Mouse (Mus musculus): Measurements from ENCODE around the gene Galnt16. TPM values are rescaled to one million over a fixed set of nuclear protein-coding genes. Genes with fewer than 3 reads are reported as not detected.

Gene Galnt16
- polyA plus RNA-seq, 1 experiment from 2014 or later, result 10.3 TPM

DNA sequence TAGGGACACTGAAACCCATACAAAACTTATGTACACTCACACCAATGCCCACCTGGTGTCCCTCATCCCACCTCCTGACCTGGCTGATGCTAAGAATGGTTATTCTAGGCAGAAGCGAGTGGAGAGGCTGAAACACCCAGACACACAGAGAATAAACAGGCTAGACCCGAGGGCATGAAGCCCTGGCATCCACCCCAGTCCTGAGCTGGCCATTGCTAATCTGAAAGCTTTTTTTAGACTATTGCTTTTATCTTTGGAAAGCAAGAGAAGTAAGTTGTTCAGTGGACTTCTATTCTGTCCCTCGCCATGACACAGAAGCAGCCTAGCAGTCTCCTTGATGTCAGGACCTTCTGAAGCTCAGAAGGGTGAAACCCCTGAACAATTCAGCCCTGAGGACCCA, 91.9 kb downstream of the Galnt16 start:
- WGBS, result 79% methylated on average over 3 of the region's 3 CpGs
- Histone ChIP-seq H3K4me2 (ENCODE audit: low read depth) (no peak overlapping the region), H3K27me3 (ENCODE audit: control insufficient read depth, insufficient read depth, low read length) (no peaks in the 10 kb centered on the region), H3K4me1 (ENCODE audit: control insufficient read depth, insufficient read depth, low read length) (no peaks in the 10 kb centered on the region), H3K4me3 (ENCODE audit: low read depth, low read length) (no peak overlapping the region), H3K36me3 (ENCODE audit: control insufficient read depth, insufficient read depth, low read length) (no peaks in the 10 kb centered on the region), H3K9ac (ENCODE audit: low read length) (no peak overlapping the region), H3K9me3 (ENCODE audit: control insufficient read depth, low read length) (no peaks in the 10 kb centered on the region), H3K27ac (ENCODE audit: low read depth, low read length) (no peak overlapping the region)
- ATAC-seq (ENCODE audit: insufficient read depth, low FRiP score, low TSS enrichment), result no peak
- no peak for DNase-seq (ENCODE audit: low spot score)

DNA sequence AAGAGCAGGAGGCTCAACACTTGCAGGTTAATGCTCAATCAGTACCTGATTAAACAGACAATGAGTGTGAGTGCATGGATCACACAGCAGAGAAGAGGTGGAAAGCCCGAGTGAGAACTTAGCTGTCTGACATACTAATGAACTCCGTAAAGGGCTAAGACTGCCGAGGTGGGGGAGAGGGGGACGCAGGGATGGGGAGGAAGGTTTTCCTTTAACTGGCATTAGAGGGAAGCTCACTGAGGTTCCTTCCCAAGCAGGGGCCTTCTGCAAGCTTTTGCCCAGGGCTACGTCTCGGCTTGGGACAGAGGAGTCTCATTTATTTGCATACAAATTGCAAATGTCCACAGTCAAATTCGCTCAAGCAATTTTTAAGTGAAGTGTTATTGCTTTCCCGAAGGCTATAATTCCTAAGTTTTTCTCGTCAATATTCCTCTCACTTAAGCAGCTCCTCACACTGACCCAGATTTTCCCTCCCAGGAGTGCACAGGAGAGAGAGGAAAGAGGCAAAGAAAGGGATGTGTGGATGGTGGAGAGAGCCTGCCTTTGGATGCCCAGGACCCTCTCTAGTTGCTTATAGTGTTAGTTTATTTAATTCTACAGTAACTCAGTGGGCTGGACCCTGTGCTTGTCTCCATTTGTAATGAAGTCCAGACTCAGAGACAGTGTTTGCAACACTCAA, 94.2 kb downstream of the Galnt16 start:
- Histone ChIP-seq H3K4me2 (ENCODE audit: low read depth) (no peak overlapping the region), H3K27ac (ENCODE audit: low read depth, low read length) (no peak overlapping the region), H3K4me1 (ENCODE audit: control insufficient read depth, insufficient read depth, low read length) (no peaks in the 10 kb centered on the region), H3K27me3 (ENCODE audit: control insufficient read depth, insufficient read depth, low read length) (no peaks in the 10 kb centered on the region), H3K9me3 (ENCODE audit: control insufficient read depth, low read length) (no peaks in the 10 kb centered on the region), H3K4me3 (ENCODE audit: low read depth, low read length) (no peak overlapping the region), H3K9ac (ENCODE audit: low read length) (no peak overlapping the region), H3K36me3 (ENCODE audit: control insufficient read depth, insufficient read depth, low read length) (no peaks in the 10 kb centered on the region)
- ATAC-seq (ENCODE audit: insufficient read depth, low FRiP score, low TSS enrichment) (no peak), DNase-seq (ENCODE audit: low spot score) (no peak)
- WGBS, result 72% methylated on average over 9 of the region's 9 CpGs

DNA sequence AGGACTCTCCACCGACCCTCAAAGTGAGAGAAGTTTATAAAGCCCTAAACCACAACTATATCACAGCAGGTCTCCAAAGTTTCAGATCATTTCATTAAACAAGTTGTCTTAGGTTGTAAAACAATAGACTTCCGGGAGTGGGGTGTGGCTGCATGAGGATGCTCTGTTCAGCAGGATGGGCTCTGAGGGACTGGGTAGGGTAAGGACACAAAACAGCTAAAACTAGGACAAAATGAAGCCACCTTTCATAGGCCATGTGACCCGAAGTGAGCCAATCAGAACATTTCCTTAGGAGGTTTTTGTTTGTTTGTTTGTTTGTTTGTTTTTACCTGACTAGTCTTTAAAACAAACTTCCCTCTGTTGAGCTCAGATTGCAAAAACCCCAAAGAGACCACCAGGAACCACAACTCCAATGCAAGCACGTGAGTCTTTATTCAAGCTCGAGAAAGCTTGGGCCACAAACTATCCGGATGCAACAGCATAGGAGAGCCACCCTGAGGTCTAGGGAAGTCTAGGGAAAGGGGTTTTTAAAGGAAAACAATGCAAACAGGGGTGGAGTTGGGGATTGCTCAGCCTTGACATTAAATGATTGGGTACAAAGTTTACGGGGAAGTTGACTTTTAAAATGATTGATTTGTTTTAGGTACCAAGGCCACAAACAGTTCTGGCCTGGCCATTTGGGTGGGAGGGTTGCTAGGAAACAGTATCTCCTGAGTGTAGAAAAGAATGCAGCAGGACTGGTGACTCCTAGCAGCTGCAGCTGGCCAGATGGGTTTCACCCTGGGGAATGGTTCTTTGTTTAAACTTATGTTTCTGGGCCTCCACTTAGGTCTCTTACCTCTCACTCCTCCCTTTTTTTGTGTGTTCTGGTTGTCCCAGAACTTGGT, 97.5 kb downstream of the Galnt16 start:
- no peak overlapping the region for H3K4me2 ChIP-seq (ENCODE audit: low read depth)
- ATAC-seq (ENCODE audit: insufficient read depth, low FRiP score, low TSS enrichment) (no peak), DNase-seq (ENCODE audit: low spot score) (no peak)
- no peak overlapping the region for H3K27ac ChIP-seq (ENCODE audit: low read depth, low read length)
- H3K9me3 ChIP-seq (ENCODE audit: control insufficient read depth, low read length), result no peaks in the 10 kb centered on the region
- H3K36me3 ChIP-seq (ENCODE audit: control insufficient read depth, insufficient read depth, low read length), result no peaks in the 10 kb centered on the region
- no peak overlapping the region for H3K9ac ChIP-seq (ENCODE audit: low read length)
- WGBS, result 42% methylated on average over 7 of the region's 7 CpGs
- H3K4me1 ChIP-seq (ENCODE audit: control insufficient read depth, insufficient read depth, low read length), result no peaks in the 10 kb centered on the region
- H3K27me3 ChIP-seq (ENCODE audit: control insufficient read depth, insufficient read depth, low read length), result no peaks in the 10 kb centered on the region
- no peak overlapping the region for H3K4me3 ChIP-seq (ENCODE audit: low read depth, low read length)

DNA sequence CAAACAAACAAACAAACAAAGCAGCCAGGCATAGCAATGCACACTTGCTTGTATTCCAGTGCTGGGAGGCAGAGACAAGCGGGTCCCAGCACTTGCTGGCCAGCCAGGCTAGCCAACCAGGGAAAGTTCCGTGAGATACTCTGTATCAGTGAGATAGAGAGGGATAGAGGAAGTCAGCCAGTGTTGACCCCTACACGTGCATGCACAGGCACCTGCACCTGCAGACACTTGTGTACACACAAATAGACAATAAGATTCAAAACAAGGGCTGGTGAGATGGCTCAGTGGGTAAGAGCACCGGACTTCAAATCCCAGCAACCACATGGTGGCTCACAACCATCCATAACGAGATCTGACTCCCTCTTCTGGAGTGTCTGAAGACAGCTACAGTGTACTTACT, 102.4 kb downstream of the Galnt16 start:
- 81% methylated on average over 5 of the region's 5 CpGs for WGBS
- H3K9me3 ChIP-seq (ENCODE audit: control insufficient read depth, low read length), result no peaks in the 10 kb centered on the region
- DNase-seq (ENCODE audit: low spot score), result no peak
- no peak for ATAC-seq (ENCODE audit: insufficient read depth, low FRiP score, low TSS enrichment)
- no peaks in the 10 kb centered on the region for H3K4me1 ChIP-seq (ENCODE audit: control insufficient read depth, insufficient read depth, low read length)
- no peak overlapping the region for H3K4me3 ChIP-seq (ENCODE audit: low read depth, low read length)
- no peaks in the 10 kb centered on the region for H3K36me3 ChIP-seq (ENCODE audit: control insufficient read depth, insufficient read depth, low read length)
- H3K4me2 ChIP-seq (ENCODE audit: low read depth), result no peak overlapping the region
- no peaks in the 10 kb centered on the region for H3K27me3 ChIP-seq (ENCODE audit: control insufficient read depth, insufficient read depth, low read length)
- H3K27ac ChIP-seq (ENCODE audit: low read depth, low read length), result no peak overlapping the region
- H3K9ac ChIP-seq (ENCODE audit: low read length), result no peak overlapping the region

GRCm38 (mm10) chr12:80631790-80632189, 113.7 kb downstream of the Galnt16 start:
- 87% methylated on average over 5 of the region's 5 CpGs for WGBS
- no peaks in the 10 kb centered on the region for H3K9me3 ChIP-seq (ENCODE audit: control insufficient read depth, low read length)
- peaks cover 8% of the 10 kb centered on the region for H3K36me3 ChIP-seq (ENCODE audit: control insufficient read depth, insufficient read depth, low read length)
- no peak overlapping the region for H3K4me2 ChIP-seq (ENCODE audit: low read depth)
- ATAC-seq (ENCODE audit: insufficient read depth, low FRiP score, low TSS enrichment), result no peak
- no peak overlapping the region for H3K27ac ChIP-seq (ENCODE audit: low read depth, low read length)
- H3K4me1 ChIP-seq (ENCODE audit: control insufficient read depth, insufficient read depth, low read length), result no peaks in the 10 kb centered on the region
- DNase-seq (ENCODE audit: low spot score), result no peak
- no peak overlapping the region for H3K4me3 ChIP-seq (ENCODE audit: low read depth, low read length)
- no peak overlapping the region for H3K9ac ChIP-seq (ENCODE audit: low read length)
- H3K27me3 ChIP-seq (ENCODE audit: control insufficient read depth, insufficient read depth, low read length), result no peaks in the 10 kb centered on the region

GRCm38 (mm10) chr12:80642725-80643692, 124.9 kb downstream of the Galnt16 start:
- Histone ChIP-seq H3K4me2 (ENCODE audit: low read depth) (peak overlapping the region; percentile 83), H3K9ac (ENCODE audit: low read length) (peak overlapping the region; percentile 98), H3K27me3 (ENCODE audit: control insufficient read depth, insufficient read depth, low read length) (no peaks in the 10 kb centered on the region), H3K4me1 (ENCODE audit: control insufficient read depth, insufficient read depth, low read length) (peaks cover 27% of the 10 kb centered on the region), H3K27ac (ENCODE audit: low read depth, low read length) (peak overlapping the region; percentile 84), H3K4me3 (ENCODE audit: low read depth, low read length) (peak overlapping the region; percentile 96), H3K9me3 (ENCODE audit: control insufficient read depth, low read length) (no peaks in the 10 kb centered on the region), H3K36me3 (ENCODE audit: control insufficient read depth, insufficient read depth, low read length) (peaks cover 12% of the 10 kb centered on the region)
- DNase-seq (ENCODE audit: low spot score), result peak; percentile 70
- WGBS, result 2% methylated on average over 45 of the region's 48 CpGs
- ATAC-seq (ENCODE audit: insufficient read depth, low FRiP score, low TSS enrichment), result peak; percentile 43

DNA sequence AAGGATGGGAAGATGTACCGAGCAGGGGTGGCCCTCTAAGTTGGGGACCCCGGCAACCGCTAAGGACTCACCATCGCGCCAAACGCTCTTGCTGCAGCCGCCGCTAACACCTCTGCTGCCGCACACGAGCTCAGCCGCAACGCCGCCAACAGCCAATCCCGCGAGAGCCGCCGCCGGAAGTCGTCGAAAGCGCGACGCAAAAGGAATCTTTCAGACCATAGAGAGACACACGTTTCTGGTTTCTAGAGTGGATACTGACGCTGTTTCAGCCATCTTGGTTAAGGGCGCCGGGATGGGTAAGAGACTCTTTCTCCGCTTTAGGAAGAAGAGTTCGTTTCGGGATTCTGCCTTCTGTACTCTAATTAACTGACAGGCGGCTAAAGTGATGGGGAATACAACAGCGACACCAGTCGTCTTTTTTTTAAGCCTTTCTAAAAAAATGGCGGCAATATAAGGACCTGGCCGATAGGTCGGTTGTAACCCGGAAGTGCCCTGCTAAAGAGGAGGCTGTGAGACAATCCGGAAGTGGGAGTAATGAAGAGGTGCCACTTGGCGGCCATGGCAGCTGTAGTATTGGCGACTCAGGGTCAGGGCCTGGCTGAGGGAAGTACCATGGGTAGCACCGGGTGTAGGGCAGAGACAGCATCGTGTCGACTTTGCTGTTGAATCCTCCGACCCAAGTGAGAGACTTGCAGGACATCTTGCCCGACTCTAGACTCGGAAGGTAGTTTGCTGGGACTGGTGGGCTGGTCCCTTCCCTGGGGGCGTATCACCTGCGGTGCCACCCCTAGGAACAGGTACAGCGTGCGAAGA, 125.8 kb downstream of the Galnt16 start, which contains the start of the genes Slc39a9 and Erh:
Slc39a9 (plus strand) TSS at position 191 of the 813 bp plus-strand sequence.
Erh (minus strand) TSS at position 649 of the 813 bp plus-strand sequence.
- Histone ChIP-seq H3K4me1 (ENCODE audit: control insufficient read depth, insufficient read depth, low read length) (peaks cover 27% of the 10 kb centered on the region), H3K27ac (ENCODE audit: low read depth, low read length) (peak within 1 kb of the TSS; percentile 84), H3K27me3 (ENCODE audit: control insufficient read depth, insufficient read depth, low read length) (no peaks in the 10 kb centered on the region), H3K4me3 (ENCODE audit: low read depth, low read length) (peak within 1 kb of the TSS; percentile 96), H3K9me3 (ENCODE audit: control insufficient read depth, low read length) (no peaks in the 10 kb centered on the region), H3K9ac (ENCODE audit: low read length) (peak within 1 kb of the TSS; percentile 98), H3K36me3 (ENCODE audit: control insufficient read depth, insufficient read depth, low read length) (peaks cover 8% of the 10 kb centered on the region), H3K4me2 (ENCODE audit: low read depth) (peak within 1 kb of the TSS; percentile 92)
- WGBS, result under 1% methylated on average over 50 of the region's 50 CpGs
- ATAC-seq (ENCODE audit: insufficient read depth, low FRiP score, low TSS enrichment), result peak; percentile 97
- DNase-seq (ENCODE audit: low spot score), result peak; percentile 97

All from neural tube, embryonic 11.5 days (tissue).